Mouse (Mus musculus) CD4-positive helper T cell, adult 2 months (primary cell): ENCODE measurements around the gene Atp6v0a1.
A peak's percentile ranks its signal among the peaks of the same experiment; 100 is the strongest.

Experiments used
- DNase-seq: peaks from one replicate; pipeline ENCODE4 v3.0.0-alpha.2; 2012; ENCODE audit warnings: low read depth, missing footprints, low spot score

Gene Atp6v0a1

DNA sequence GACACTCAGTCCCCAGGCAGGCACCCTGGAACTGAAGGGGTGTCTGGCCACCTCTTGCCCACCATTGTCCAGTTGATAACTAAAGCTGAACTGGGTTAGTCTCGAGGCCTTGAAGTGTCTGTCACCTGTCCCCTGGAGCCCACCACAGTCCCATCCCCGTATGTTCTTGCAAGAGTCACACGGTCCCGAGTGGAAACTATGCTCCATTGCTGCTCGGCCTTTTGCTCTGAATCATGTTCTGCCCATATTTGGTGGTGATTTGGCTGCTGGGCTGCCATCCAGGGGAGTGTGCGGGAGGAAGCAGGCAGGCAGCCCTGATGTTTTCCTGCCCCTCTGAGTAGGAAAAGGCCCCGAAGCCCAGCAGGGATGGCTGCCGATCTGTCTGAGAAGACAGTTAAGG lies 50.9 kb downstream of the Atp6v0a1 start:
- DNase-seq: no peak

DNA sequence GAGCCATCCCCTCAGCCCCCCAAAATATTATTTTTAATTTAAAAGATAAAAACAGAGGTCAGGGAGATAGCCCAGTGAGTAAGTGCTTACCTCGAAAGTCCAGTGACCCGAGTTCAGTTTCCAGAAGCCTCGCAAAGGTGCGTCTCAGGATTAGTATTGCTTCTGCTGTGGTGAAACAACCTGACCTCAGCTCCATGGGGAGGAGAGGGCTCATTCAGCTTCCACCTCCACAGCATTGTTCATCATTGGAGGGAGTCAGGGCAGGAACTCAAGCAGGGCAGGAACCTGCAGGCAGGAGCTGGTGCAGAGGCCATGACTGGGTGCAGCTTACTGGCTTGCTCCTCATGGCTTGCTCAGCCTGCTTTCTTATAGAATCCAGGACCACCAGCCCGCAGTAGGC lies 51.8 kb downstream of the Atp6v0a1 start:
- DNase-seq: no peak

DNA sequence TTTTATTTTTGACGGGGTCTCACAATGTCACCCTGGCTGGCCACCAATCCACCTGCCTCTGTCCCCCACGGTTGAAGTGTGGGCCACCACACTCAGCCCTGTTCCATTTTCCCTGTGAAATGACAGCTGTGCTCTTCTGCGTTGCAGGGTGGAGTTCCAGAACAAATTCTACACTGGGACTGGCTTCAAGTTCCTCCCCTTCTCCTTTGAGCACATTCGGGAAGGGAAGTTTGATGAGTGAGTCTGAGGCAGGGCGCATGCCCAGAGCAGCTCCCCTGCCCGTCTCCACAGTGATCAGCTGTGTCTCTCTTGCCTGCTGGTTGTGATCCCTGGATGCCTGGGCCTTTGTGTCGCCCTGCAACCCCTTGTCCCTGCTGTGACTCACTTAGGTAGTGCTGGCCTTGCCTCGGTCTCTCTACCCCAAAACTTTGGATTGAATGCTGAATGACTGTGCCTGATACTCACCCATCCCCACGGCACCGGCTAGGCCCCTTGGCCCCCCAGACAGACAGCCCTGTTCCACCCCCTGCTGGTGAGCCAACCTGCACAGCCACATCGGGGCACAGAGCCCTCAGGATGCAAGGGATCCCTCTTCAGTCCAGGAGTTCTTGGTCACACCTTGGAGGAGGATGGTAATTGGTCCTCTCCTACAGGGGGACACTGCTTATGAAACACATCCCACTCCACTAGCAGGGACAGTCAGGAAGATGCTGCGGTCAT lies 53.1 kb downstream of the Atp6v0a1 start:
- peak; percentile 2 for DNase-seq

DNA sequence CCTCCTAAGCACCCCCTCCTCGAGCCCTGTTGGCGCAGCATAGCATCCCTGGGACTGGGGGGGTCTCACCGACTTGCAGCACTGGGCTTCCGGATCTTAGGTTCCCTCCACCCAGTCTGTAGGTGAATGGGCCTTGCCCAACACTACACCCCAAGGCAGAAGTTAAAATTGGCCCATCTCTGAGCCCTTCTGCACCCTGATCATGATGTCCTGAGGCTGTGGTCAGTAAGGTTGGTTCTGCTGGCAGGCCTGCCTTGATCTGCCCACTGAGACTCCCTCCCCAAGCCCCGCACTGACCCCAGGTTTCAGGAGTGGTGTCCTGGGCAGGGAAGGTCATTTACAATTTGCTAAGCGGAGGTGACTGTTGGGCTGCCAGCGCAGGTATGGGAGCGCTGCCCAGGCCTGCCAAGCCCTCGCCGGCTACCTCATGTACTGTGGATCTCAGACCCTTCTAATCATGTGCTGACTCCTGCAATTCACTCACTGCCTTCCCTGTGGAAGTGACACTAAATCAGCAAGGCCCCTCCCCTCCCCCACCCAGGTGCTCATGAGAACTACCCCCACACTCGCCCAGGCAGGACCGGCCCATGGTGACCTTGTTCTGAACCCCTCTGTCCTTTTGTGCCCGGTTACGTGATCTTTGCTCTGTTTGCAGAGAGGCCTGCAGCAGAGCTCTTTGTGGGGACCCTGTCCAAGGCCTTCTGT lies 53.9 kb downstream of the Atp6v0a1 start:
- DNase-seq: peak; percentile 3

DNA sequence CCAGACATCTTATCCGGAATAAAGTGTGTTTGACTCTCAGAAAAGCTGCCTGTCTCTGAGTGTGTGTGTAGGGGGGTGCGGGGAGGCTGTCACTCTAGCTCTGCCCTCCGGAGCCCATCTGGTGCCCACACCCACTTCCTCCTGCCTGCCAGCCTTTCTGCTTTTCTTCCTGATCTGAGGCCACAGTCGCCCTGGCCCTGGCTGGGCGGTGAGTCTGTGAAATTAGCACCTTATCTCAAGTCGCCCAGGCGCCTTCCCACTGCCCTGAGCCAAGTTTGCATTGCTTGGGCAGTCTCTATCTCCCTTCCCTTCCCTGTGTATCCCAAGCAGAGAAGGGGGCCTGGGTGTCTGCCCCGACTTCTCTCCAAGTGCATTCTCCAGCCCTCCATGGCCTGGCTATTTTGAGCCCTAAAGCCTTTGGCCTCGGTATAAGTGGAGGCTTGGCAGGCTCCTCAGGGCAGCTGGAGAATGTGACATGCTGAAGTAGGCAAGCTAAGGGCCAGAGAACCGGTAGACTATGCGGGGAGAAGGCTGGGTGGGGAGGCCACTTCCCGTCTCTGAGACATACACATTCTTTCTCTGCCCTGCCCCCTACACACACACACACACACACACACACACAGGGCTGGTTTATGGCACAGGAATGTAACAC lies 54.5 kb downstream of the Atp6v0a1 start:
- DNase-seq: peak; percentile 61

DNA sequence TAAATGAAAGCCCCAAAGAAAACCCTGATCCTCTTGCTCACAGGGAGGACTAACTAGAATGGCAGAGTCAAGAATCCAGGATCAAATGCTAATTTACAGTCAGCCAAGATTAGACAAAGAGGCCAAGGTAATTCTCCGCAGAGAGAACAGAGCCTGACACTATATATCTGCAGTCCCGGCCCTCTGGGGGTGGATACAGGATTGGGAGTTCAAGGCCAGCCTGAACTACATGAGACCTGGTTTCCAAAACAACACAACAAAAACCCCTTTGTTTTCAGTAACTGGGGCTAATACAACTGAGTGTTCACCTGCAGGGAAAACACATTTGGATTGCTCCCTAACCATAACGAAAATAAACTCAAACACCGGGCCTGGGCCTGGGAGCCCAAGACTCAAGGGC lies 55.2 kb downstream of the Atp6v0a1 start:
- DNase-seq: no peak

DNA sequence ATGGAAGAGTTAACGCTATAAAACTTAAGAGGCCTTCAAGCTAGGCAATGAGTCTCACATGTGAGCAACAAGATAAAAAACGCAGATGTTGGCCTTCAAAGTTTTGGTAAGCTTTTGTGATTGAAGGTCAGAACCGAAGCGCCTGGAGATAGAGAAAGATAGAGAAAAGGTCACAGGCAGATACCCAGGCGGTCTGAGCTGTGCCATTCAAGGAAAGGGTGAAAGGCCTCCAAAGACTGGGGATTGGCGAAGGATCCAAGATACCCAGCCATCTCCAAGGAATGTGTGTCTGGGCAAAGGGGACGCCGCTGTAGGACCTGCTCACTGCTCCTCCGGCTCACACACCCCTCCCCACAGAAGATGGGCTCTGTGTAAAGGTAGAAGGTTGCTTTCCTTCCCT lies 55.8 kb downstream of the Atp6v0a1 start:
- DNase-seq: no peak

DNA sequence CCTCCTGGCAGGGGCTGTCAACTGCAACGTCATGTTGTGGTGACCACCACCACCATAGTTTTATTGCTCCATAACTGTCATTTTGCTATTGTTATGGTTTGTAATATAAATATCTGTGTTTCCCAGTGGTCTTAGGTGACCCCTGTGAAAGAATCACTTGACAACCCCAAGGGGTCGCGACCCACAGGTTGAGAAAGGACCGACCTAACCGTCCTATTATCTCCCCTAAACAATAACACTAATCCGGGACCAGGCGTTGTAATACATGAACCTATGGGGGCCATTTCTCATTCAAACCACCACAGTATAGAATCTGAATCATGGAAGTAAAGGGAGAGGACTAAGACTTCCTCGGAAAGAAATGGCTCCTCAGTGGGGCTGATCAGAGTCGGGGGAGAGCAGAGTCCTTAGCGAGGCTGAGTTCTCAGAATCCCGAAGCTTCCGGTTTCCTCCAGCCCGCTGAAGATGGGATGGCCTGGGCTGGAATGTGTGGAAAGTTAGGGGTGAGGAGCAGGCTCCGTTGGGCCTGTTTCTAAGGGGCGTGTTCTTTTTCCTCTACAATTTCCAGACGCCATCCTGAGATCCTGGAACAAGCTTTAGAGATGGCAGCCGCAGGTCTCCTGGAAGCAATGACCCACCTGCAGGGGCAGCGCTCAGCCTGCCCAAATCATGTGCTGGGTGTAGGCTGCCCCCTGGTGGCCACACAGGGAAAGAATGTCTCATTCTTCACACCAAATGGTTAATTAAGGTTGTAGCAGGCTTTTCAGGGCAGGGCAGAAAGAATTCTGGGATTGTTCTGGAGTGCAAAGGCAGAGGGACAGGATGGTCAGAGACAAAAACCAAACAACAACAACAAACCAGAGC lies 57.5 kb downstream of the Atp6v0a1 start:
- peak; percentile 79 for DNase-seq

DNA sequence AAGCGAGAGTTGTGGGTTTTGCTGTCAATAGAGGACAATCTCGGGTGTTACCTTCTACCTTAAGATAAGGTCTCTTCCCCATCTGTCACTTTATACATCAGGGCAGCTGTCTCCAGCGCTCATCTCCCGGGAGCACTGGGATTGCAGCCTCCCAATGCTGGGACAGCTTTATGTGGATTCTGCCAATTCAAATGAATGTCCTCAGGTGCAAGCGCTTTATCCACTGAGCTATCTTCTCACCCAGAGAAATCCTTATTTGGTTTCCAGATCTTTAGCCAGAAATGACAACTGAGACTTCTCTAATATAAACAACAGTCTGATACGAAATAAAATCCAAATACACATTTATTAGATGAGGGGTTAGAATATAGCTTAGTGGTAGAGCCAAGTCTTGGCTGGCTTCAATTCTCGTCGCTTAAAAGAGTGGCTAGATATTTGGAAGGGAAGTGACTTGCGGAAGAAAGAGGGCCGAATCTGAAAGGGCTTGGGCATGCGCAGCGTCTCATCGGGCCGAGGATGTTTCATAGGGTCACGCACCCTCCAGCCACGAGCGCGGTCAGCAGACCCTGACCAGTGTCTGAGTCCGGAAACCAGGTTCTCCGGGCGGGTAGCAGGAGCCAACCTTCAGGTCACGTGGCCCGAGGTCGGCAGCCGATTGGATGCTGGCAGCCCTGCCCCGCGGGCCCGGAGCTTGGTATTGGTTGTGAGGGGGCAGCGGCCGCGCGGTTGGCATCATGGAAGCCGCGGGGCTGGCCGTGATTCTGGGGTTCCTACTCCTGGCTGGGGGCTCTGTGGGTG lies 60.3 kb downstream of the Atp6v0a1 start, which contains the start of gene Naglu:
Gene Naglu, plus strand, starts transcription at position 622 of the 798 bp plus-strand sequence.
- peak; percentile 90 for DNase-seq

DNA sequence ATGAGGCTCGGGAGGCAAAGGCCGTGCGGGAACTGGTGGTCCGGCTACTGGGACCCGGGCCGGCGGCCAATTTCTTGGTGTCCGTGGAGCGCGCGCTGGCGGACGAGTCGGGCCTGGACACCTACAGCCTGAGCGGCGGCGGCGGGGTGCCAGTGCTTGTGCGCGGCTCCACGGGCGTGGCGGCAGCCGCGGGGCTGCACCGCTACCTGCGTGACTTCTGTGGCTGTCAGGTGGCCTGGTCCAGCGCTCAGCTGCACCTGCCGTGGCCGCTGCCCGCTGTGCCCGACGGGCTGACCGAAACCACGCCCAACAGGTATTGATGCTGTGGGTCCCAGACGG lies 60.9 kb downstream of the Atp6v0a1 start:
- no peak for DNase-seq

DNA sequence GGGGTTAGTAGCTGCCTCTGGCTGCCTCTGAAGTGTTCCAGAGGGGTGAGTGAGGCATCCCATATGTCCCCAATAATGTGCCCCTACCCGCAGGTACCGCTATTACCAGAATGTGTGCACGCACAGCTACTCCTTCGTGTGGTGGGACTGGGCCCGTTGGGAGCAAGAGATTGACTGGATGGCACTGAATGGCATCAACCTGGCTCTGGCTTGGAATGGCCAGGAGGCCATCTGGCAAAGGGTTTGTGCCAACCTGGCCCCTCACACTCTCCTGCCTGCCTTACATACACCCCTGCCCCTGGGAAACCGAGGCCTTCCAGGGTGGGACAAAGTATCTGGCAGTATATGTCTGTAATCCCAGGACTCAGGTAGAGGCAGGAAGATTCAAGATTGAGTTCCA lies 61.7 kb downstream of the Atp6v0a1 start:
- no peak for DNase-seq

DNA sequence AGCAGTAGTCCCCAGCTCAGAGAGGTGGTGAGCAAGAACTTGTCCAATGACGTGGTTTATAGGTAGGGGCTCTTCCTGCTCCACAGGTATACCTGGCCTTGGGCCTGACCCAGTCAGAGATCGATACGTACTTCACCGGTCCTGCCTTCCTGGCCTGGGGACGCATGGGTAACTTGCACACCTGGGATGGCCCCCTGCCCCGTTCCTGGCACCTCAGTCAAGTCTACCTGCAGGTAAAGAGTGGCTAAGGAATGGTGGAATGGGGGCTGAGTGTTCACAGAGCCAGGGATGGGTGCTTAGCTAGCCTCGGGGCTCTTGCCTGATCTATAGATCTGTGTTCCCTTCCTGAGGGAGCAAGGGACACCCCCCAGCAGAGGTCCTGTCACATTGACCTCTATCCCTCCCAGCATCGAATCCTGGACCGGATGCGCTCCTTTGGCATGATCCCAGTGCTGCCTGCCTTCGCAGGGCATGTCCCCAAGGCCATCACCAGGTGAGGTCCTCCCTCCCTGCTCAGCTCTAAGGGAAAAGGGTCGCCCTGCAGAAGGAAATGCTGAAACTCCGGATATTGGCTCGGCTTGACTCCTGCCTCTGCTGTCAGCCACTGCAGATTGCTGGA lies 62.7 kb downstream of the Atp6v0a1 start:
- DNase-seq: no peak

DNA sequence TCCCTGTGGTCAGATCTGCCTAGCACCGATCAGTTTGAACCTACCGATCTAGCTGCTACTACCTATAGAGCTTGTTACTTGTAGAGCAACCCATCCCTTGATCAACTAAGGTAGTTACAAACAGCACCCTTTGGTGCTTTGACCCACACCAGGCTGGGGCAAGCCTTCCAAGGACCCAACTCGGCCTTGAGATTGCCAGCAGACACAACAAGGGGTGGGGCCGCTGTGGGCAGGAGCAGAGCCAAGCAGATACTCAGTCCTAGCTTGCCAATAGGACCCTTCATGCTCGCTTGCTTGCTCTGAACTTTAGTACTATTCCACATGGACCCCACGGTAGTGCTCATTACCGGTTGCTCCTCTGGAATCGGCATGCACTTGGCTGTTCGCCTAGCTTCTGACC lies 68.9 kb downstream of the Atp6v0a1 start, which contains the start of gene Hsd17b1:
Gene Hsd17b1, plus strand, starts transcription at position 291 of the 400 bp plus-strand sequence.
- no peak for DNase-seq

DNA sequence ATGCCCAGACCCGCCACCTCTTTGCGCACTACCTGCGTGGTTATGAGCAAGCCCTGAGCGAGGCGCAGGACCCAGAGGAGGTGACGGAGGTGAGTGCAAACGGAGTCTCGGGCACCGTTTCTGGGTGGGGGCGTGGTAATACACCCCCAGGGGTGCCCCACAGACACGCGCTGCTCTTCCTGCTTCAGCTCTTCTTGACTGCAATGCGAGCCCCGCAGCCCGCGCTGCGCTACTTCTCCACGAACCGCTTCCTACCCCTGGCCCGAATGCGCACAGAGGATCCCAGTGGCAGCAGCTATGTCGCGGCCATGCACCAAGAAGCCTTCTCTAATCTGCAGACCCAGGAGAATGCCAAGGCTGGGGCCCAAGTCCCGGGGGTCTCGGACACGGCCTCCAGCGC lies 70.5 kb downstream of the Atp6v0a1 start:
- DNase-seq: no peak

DNA sequence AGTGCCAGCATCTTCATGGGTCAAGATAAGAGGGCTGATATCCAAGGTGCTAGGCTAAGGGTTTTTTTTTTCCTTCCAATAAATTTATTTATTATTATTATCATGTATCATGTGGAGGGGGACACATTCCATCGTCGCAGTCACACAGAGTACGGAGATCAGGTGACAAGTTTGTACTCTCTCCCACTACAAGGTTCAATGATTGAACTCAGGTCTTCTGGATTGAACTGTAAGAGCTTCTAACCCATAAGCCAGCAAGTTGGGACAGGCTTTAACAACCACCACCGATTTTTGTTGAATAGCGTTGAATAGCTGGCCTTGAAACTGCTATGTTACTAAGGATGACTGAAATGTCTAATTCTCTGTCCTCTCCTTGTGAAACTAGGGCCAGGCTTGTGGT lies 71.2 kb downstream of the Atp6v0a1 start:
- DNase-seq: no peak

DNA sequence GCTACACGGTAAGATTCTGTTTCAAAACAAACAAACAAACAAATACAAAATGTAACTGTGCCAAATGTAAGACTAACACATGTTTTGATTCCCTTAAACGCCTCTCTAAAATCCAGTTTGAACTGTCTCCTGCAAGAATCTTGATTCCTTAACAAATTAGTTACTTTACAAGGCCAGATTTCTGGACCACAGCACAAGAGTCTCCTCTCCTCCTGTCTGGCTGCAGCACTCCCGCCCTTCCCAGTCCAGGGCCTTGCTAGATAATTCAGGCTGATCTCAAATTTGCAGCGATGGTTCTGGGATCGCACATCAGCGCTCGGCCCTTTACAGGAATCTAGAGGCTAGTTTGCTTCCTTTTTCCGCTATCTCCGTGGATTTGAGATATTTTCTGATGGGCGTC lies 72.4 kb downstream of the Atp6v0a1 start:
- DNase-seq: no peak

DNA sequence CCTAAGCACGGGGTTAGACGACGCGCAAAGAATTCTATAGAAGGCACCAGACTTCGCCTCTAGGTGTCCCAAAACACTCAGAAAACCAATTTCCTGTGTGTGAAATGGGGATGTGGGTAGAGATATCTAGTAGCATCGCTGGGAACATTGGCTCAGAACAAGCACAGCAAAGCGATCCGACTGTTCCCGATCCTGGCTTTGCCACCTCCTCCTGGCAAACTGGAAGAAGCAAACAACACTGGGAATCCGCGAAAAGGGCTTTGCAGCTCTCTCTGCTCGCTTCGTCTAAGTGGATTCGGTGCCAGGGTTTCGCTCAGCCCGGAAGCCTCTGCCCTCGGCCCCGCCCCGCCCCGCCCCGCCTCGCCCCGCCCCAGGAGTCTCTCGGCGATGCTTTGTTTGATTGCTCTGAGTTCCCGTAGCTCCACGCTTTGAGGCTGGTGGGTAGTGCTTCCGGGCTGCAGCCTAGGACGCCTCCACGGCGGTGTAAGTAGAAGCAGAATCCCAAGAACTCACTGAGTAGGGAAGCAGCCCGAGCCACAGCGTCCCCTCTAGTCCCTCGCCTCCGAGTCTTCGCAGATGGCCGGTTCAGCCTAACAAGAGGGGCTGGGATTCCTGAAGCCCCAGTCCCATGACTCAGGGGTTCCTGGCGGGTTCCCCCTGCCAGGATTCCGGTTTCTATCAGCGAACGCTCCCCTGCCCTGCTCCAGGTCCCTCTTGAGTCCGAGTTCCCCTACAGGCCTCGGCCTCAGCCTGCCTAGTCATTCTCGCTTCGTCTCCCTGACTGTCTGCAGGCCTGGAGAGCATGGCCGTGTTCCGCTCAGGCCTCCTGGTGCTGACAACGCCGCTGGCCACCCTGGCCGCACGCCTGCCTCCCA lies 73.2 kb downstream of the Atp6v0a1 start, which contains the start of gene Coasy:
Gene Coasy, plus strand, starts transcription at position 358 of the 875 bp plus-strand sequence.
- peak; percentile 91 for DNase-seq

DNA sequence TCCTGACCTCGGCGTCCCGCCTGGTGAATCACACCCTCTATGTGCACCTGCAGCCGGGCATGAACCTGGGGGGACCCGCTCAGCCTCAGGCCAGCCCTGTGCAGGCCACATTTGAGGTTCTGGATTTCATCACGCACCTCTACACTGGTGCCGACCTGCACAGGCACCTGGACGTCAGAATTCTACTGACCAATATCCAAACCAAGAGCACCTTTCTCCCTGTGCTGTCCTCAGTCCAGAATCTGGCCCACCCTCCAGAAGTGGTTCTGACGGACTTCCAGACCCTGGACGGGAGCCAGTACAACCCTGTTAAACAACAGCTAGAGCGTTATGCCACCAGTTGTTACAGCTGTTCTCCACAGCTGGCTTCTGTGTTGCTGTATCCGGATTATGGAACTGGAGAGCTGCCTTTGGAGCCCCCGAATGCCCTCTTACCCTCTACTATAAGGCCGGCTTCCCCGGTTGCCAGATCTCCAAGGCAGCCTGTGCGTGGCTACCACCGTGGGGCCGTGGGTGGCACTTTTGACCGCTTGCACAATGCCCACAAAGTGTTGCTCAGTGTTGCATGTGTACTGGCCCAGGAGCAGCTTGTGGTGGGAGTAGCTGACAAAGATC lies 73.9 kb downstream of the Atp6v0a1 start:
- no peak for DNase-seq

DNA sequence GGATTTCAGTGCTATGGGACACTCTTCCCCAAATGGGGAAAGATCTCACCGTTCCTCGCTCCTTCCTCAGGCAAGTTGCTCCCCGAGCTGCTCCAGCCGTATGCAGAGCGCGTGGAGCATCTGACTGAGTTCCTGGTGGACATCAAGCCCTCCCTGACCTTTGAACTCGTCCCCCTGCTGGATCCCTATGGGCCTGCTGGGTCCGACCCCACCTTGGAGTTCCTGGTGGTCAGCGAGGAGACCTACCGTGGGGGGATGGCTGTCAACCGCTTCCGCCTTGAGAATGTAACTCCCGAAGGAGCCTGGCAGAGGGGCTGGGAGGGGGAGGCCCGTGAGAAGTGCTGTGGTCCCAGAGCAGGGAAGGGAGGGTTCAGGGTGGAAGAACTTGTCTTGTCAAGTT lies 75.0 kb downstream of the Atp6v0a1 start:
- no peak for DNase-seq
